Mouse (Mus musculus) testis, adult 2 months (tissue): ENCODE measurements at regions not wholly inside any gene's neighbourhood (a gene's known extent, or its start where the extent isn't known, plus 50 kb on each side); places are given as distances from the start of the nearest gene placed in this dataset.

Experiments used
- H3K27ac ChIP-seq: fragments of 200-500 bp; 2 replicates; pipeline ENCODE4 v1.5.1; 2012; ENCODE audit warnings: low read depth, low read length; ENCODE audit not compliant: control insufficient read depth, insufficient read depth
- H3K27me3 ChIP-seq: fragments of 200-500 bp; 2 replicates; pipeline ENCODE4 v1.6.1; 2012; ENCODE audit warnings: mild to moderate bottlenecking, low read length, moderate library complexity; ENCODE audit not compliant: control insufficient read depth, insufficient read depth
- H3K36me3 ChIP-seq: fragments of 200-500 bp; 2 replicates; pipeline ENCODE4 v1.6.1; 2012; ENCODE audit warnings: mild to moderate bottlenecking, low read length; ENCODE audit not compliant: control insufficient read depth, insufficient read depth
- H3K4me1 ChIP-seq: fragments of 200-500 bp; 2 replicates; pipeline ENCODE4 v1.6.1; 2012; ENCODE audit warnings: low read length; ENCODE audit not compliant: control insufficient read depth, insufficient read depth
- H3K4me3 ChIP-seq: fragments of 200-500 bp; 2 replicates; pipeline ENCODE4 v1.5.1; 2012; ENCODE audit warnings: low read depth, mild to moderate bottlenecking, low read length, moderate library complexity, mixed read lengths; ENCODE audit not compliant: control insufficient read depth
- CTCF ChIP-seq: fragments of 200-500 bp; IDR thresholded peaks from 2 replicates; pipeline ENCODE4 v1.5.1; 2012; ENCODE audit warnings: low read depth, mild to moderate bottlenecking, inconsistent platforms, low read length, moderate library complexity; ENCODE audit not compliant: control insufficient read depth, insufficient read depth, insufficient replicate concordance
- POLR2A ChIP-seq: fragments of 200-500 bp; IDR thresholded peaks from 2 replicates; pipeline ENCODE4 v1.6.1; 2012; ENCODE audit warnings: low read depth, mild to moderate bottlenecking, inconsistent platforms, low read length, moderate library complexity; ENCODE audit not compliant: control insufficient read depth

- no peaks in the 10 kb centered on the region for H3K4me1 ChIP-seq
- no peaks in the 10 kb centered on the region for H3K27me3 ChIP-seq
- no peak overlapping the region for H3K4me3 ChIP-seq
- H3K36me3 ChIP-seq: no peaks in the 10 kb centered on the region
- TF ChIP-seq CTCF: no peak
- TF ChIP-seq POLR2A: no peak
- no peak overlapping the region for H3K27ac ChIP-seq
These were observed 216.4 kb downstream of the Mreg start for GRCm38 (mm10) chr1:71995573-71996233.

- Histone ChIP-seq H3K27me3 (no peaks in the 10 kb centered on the region), H3K4me1 (no peaks in the 10 kb centered on the region), H3K36me3 (no peaks in the 10 kb centered on the region), H3K4me3 (no peak overlapping the region), H3K27ac (no peak overlapping the region)
- TF ChIP-seq POLR2A (no peak), CTCF (no peak)
These were observed 221.2 kb downstream of the Mreg start for GRCm38 (mm10) chr1:71990936-71991335.

GRCm38 (mm10) chr1:71988086-71988485 is 224.0 kb downstream of the Mreg start:
- TF ChIP-seq CTCF: no peak
- TF ChIP-seq POLR2A: no peak
- H3K4me1 ChIP-seq: no peaks in the 10 kb centered on the region
- H3K4me3 ChIP-seq: no peak overlapping the region
- no peaks in the 10 kb centered on the region for H3K36me3 ChIP-seq
- H3K27me3 ChIP-seq: no peaks in the 10 kb centered on the region
- no peak overlapping the region for H3K27ac ChIP-seq

- H3K4me1 ChIP-seq: no peaks in the 10 kb centered on the region
- TF ChIP-seq CTCF (no peak), POLR2A (no peak)
- H3K36me3 ChIP-seq: no peaks in the 10 kb centered on the region
- no peak overlapping the region for H3K4me3 ChIP-seq
- H3K27me3 ChIP-seq: no peaks in the 10 kb centered on the region
- no peak overlapping the region for H3K27ac ChIP-seq
These were observed 226.1 kb downstream of the Mreg start for GRCm38 (mm10) chr1:71986047-71986446.

- no peak overlapping the region for H3K27ac ChIP-seq
These were observed 228.3 kb downstream of the Mreg start for GRCm38 (mm10) chr1:71983786-71984185.

GRCm38 (mm10) chr1:71982423-71983262 is 229.5 kb downstream of the Mreg start:
- no peak overlapping the region for H3K27ac ChIP-seq
- H3K27me3 ChIP-seq: no peaks in the 10 kb centered on the region
- no peak overlapping the region for H3K4me3 ChIP-seq
- TF ChIP-seq POLR2A (no peak), CTCF (no peak)
- no peaks in the 10 kb centered on the region for H3K36me3 ChIP-seq
- no peaks in the 10 kb centered on the region for H3K4me1 ChIP-seq

More at GRCm38 (mm10) chr1:71983786-71984185, 228.3 kb downstream of the Mreg start:
- Histone ChIP-seq H3K4me3 (no peak overlapping the region), H3K36me3 (no peaks in the 10 kb centered on the region), H3K27me3 (no peaks in the 10 kb centered on the region), H3K4me1 (no peaks in the 10 kb centered on the region)
- TF ChIP-seq POLR2A (no peak), CTCF (no peak)

GRCm38 (mm10) chr1:71980624-71981023 is 231.5 kb downstream of the Mreg start:
- TF ChIP-seq CTCF (no peak), POLR2A (no peak)

More at GRCm38 (mm10) chr1:71980624-71981023, 231.5 kb downstream of the Mreg start:
- Histone ChIP-seq H3K27ac (no peak overlapping the region), H3K36me3 (no peaks in the 10 kb centered on the region), H3K4me3 (no peak overlapping the region), H3K27me3 (no peaks in the 10 kb centered on the region), H3K4me1 (no peaks in the 10 kb centered on the region)
